Mouse (Mus musculus): ENCODE results near the gene Wiz.

Gene Wiz

DNA sequence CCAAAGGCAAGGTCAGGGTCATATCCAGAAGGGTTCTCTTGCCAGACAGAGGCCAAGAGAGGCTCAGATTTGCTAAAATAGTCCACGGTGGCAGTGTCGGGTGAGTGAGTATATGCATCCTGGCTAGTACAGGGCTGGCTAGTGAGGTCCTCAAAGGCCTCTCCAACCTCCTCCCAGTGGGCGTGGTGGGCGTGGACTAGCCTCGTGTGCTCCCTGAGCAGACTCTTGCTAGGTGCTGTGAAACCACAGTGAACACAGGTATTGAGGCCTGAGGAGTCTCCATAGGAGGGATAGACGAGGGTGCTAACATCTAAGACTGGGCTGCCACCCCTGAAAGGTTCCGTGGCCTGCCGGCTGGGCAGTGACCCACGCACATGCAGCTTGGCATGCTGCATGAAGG lies 12.1 kb downstream of the Wiz start:
- no peak for DNase-seq

DNA sequence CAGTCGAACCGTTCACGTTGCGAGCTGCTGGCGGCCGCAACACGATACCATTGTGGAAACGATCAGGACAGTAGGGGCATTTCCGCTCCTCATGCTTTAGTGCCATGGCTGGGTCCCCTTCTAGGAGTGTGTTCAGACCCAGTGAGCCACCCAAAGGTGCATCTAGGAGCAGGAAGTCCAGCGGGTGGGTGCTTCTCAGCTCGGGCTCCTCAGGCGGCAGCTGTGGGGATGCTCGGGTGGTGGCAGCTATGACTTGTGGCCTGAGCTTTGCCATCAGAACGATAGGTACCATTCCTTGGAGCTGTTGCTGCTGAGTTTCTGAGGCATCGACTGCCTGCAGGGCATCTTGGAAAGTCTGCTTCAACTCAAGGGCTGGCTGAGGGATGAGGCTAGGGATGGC lies 12.8 kb downstream of the Wiz start:
- no peak for DNase-seq

DNA sequence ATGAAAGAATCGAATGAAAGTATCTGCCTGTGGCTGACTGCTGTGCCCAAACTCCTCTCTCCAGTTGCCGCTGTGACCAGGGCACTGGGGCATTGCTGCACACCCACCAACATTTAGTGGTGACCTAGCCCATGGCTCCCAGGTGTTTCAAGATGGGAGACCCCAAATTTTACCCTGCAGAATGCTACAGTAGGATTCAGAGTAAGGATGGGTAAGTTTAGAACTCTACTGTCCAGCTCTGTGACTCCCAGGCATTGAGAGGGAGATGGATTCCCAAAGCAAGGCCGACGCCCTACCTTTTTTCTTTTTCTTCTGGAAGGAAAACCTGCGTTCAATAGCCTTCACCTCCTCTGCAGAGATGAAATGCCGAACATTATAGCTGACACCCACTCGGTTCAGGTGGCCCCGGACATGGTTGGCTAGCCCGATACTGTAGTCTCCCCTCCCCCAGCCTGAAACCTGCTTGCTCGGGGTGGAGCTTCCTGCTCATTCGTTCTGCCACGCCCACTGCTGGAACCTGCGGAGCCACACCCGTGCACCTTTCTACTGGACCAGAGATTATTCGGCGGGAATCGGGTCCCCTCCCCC lies 20.2 kb downstream of the Wiz start:
- no peak for DNase-seq

DNA sequence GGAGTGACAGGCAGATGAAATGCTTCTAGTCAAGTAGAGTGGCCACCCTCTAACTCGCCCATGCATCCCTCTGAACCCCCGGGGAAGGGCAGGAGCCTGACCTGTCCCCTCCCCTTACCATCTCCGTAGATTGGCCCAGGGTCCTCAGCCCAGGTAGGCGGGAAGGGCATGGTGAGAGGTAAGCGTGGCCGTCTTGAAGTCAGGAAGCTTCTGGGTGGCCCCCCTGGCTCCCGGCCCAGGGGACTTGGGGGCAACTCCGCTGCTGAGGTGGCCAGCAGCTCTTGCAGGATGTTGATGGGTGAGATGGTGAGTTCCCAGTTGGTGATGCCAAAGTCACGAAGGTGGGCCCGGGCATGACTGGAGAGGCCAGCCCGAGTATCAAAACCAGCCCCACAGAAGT lies 21.5 kb downstream of the Wiz start:
- no peak for DNase-seq

DNA sequence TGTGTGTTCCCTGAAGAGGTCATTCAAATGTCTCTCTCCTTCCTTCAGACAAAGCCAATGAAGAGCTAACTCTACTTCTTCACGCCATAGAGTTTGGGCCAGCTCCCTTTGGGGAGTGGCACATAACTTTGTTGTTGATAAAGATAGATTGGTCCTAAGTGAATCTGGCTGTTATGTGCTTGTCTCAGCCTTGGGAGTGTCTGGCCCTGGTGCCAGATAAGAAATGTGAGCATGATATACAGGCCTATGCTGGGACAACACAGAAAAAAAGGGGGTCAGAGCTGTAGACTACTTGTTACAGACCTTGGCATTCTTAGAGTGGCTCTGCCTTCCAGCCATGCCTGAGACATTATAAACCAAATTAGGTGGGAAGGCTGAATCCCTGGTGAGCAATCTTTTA lies 23.9 kb downstream of the Wiz start:
- no peak for DNase-seq

DNA sequence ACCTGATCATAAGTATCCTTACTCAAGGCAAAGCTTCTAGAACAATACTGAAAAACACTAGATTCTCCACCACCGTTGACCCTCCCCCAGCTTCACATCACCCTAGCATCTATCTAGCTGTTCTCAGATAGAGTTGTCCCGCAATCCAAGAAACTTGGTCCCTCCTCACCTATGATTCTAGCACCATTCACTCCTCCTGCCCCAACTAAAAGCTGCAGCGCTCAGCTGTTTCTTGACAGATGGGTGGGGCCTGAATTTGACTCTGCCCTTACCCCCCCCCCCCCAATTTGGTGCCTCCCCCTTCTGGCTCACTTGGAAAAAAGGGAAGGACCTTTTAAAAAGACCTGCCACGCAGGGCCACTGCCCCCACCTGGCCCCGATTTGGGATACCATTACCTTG lies 24.4 kb downstream of the Wiz start:
- no peak for DNase-seq

DNA sequence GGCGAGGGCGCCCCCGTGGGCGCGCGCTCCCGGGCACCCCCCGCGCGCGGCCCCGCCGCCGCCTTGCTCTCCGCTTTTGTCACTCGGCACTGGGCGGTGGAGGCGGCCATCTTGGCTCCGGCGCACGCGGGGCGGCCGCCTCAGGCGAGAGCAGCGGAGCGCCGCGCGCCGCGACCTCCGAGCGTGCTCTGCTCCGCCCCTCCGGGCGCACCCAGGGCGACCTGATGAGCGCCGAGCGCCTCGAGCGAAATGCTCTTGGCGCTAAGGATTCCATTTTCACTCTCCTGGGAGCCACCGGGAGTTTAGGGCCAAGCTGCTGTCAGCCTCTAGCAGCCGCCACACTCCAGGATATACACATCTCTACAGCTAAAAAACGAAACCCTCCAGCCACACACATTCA lies 24.9 kb downstream of the Wiz start:
- peak; percentile 94 for DNase-seq

DNA sequence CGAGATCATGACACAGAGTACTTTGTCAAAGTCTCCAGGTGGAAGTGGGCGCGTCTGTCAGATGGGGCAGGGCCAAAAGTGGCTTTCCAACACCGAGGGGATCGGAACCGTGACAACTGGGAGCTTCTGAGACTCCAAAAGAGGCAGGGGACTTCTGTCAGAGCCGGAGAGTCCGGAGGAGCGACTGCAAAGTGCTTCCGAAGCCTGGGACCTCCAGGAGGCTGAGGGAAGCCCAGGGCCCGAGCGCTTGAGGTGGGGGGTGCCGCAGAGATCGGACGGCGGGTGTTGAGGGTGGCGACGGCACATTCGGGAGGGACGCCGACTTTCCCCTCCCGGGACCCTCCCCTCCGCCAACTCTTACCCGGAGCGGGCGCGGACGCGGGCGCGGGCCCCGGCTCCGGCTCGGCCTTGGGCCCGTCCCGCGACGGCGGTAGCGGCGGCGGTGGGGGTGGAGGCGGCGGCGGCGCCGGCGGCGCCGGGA lies 25.4 kb downstream of the Wiz start:
- peak; percentile 44 for DNase-seq

DNA sequence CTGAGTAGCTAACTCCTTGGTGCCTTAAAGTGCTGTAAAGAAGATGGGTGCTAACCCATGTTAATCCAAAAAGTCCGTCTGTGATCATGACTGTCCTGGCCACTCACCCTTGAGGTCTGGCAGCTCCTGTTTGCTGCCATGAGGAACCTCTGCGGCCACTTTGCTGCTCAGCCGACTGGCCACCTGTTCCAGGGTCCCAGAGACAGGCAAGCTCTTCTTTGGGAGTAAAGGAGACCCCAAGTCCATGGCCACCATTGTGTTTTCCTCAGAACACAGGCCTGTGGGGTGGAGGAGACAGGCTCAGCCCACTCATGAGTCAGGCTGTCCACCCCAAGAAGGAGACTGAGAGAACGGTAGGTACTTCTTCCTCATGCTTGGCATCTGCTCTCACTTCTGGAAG lies 26.6 kb downstream of the Wiz start:
- no peak for DNase-seq

DNA sequence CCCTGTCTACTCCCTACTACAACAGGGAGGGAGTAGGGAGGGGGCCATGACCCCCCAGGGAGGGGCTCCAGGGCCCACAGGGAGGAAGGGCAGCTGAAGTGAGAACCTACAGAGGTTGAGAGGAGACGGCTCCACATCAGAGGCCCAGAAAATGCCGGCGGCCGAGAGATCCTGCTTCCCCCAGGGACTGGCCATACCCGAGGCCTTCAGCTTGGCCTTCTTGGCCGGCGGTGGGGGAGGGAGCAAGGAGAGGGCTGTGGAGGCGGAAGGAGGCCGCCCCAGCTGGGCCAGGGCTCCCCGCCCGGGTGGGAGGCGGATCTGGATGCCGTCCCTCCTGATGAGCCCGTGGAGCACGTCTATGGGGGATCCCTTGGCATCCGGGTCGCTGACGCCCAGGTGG lies 29.3 kb downstream of the Wiz start:
- DNase-seq, result no peak

DNA sequence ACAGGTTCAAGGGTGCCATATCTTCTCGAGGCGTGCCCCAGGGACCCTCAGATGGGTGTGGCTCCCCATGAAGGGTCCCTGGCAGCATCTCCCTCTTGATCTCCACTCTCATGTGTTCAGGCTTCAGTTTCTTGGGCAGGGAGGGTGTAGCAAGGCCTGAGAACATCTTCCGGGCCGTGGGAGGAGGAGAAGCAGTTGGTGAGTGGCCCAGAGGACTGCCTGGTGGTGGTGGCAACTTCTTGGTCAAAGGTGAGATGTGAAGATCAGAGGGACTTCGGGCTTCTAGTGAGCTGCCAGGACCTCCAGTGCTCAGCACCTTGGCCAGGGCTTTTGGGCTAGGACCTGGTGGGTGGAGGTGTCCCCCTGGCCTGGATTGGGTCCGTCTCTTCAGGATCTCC lies 30.3 kb downstream of the Wiz start:
- no peak for DNase-seq

DNA sequence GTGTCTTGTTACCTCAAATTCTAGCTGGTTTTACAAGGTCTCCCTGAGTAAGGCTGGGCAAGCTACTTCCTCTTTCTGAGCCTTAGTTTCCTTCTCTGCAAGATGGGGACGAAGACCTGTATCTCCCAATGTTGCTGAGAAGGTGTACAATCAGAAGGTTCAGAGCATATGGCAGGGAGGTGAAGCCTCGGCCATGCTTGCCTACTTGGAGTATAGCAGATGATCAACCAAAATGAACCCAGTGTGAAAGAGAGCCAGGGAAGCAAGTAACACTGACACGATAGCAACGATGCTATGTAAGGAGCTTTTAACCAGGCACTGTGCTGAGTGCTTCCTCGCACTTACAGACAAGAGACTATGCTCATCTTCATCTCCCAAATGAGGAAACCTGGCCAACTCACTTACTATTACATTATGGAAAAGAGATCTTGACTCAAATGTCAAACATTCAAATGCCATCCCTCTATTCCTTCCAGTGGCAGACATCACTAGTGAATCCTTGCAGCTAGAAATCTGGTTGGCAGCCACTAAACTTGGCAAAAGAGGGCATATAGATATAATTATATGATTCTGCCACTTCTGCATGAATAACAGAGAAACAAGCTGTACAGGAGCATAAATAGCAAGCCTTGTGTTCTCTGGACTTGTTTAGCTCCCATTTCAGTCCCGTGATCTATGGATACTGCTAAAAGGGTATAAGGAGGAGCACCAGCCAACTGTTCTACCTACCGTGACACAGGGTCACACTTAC lies 30.9 kb downstream of the Wiz start:
- no peak for DNase-seq

DNA sequence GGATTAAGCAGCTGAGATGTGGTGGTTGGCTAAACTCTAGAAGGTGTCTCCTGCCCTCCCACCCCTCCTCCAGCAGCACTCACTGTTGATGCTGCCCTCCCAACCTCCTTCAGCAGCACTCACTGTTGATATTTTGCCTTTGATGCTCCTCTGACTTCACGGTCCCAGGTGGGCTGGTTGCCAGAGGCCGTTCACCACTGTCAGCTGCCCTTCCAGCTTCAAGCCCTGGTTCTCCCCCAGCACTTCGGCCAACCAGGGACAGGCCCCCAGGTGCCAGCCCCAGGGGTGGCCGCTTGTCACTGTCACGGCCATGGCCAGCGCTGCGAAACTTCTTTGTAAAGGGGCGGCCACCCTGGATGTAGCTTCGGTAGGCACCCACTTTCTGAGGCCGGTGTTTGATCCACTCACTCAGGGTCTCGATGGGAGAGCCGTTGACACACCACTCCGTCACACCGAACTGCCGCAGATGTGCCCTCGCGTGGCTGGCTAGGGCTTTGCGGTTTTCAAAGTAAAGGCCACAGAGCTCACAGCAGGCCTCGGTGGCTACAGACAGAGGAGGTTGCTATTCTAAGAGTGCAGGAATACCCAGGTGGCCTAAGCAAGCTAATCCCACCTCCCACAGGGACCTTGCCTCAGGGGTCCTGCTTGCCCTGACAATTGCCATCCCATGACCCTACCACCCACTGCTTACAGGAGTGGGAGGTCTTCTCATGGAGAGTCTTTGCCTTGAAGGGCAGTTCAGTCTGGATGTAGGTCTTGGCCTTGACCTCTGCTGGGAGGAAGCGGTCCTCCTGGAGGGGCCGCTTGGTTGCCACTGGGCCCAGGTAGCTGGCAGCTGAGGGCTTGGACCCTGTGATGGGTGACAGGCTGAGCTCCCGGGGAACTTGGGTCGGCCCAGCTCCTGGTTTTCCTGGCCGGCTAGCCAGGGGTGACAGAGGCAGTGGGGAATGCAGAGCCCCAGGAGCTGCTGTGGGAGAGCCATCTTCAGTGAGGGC lies 32.2 kb downstream of the Wiz start:
- DNase-seq, result no peak

DNA sequence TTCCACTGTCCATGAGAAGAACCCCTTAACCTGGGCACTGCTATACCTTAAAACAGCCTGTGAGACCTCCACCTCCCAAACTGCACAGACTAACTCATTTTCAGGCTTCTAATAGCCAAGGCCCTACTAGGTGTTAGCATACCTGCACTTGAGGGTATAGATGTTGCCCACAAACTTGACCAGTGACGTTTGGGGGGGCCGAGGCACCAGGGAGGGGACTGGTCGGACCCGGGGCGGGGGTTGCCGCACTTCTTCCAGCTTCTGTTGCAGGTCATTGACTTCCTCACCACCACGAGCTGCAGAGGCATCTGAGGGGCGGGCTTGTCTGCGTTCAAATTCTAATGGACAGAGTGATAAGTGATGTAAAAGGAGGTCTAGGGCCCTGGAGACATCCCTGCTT lies 33.0 kb downstream of the Wiz start:
- no peak for DNase-seq

DNA sequence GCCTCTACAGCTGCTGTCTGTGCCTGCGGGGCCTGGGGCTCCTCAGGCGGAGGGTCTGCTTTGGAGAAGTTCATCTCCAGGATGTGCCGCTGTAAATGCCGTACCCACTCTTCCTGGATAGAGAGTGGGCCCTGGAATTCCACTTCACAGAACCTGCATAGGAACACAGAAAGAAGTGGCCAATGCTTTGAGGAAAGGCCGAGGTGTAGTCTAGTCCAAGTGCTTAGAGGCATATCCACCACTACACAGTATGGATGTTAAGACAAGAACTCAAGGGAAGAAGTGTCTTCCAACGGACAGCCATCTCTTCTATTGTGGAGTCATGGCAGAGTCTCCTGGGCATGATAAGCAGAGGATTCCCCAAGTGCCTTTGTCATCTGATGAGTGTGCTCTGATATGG lies 34.2 kb downstream of the Wiz start:
- no peak for DNase-seq

DNA sequence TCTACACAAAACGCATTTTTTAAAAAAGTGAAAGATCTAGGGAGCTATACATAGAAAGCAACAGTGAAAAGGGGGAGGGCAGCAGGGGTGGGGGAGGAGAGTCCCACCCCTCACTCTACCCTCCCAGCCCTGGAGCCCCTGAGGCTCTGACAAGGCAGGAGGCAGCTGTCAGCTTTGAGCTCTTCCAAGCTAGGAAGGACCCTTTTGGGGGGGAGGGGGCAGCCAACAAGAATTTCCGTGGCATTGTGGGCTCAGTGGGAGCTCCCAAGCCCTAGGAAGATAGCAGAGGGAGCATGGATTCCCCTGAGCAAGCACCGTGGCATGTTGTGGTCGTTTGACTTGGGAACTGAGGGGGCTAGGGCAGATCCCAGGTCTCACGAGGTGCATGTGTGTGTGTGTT lies 35.0 kb downstream of the Wiz start:
- DNase-seq, result no peak

DNA sequence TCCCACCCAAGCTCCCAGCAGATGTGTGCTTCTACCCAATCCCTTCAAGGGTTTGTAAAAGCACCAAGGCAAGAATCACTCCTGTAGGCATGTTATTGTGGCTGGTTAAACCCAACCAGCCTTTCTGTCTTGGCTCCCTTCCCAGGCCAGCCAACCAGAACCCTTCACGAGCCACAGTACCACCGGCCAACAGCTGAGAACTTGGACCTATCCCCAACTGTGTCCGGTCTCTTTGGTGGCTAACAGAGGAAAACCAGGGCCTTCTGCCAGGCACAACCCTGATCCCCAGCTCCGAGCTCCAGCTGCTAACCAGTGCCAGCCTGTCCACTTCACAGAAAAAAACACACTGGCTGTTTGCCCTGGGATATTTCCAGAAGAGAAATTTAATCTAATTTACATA lies 35.5 kb downstream of the Wiz start:
- peak; percentile 87 for DNase-seq

DNA sequence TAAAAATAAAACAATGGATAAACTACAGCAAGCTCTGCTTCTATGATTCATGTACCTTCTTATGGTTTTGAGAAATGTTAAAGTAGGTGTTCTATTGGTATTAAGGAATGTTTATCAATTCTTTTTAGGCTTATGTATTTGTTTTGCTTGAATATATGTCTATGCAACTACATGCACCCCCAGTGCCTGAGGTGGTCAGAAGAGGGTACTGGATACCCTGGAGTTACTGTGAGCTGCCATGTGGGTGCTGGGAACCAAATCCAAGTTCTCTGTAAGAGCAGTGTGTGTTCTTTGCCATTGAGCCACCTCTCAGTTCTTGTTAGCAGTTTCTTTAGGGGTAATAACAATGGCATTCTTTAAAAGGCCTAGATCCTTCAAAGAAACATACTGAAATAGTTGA lies 37.5 kb downstream of the Wiz start:
- no peak for DNase-seq

DNA sequence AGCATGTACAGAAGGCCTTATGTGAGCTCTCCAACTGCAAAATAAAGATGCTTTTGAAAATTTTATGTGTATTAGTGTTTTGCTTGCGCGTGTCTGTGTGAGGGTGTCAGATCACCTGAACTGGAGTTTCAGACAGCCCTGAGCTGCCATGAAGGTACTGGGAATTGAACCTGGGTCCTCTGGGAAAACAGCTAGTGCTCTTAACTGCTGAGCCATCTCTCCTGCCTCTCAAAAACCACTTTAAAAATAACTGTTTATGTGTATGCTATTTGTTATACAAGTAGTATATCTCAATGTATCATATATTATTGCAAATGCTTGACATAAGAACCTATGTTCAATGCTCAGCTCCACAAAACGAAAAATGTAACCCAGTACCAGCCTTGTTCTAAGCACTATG lies 38.0 kb downstream of the Wiz start:
- DNase-seq, result no peak

DNA sequence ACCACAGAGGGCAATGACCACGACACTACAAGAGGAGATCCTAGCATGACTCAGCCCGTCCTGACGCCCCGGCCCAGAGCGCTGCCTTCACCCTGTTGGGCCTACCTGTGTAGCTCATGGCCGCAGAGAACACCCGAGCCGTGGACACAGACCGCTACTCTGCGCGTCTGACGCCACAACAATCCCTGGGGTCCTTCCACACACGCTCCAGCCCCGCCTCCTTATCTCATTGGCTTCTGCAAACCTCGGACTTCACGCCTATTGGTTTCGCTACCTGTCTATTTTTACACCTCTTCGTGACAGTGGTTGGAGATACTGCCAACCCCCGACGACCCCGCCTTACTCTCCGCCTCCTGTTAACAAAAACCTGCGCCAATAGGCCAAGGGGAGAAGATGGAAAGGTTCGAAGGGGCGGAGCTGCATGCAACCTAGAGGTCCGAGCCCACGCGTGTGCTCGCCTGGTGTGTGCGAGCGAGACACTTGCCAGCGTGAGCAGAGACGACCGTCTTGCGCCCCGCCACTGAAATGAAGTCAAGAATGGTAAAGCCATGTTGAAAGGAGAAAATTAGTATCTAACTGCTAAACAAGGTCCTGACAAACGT lies 38.8 kb downstream of the Wiz start, which contains the start of gene Akap8l:
TSS of gene Akap8l (minus strand) at position 226 of the 602 bp plus-strand sequence.
- peak; percentile 96 for DNase-seq

DNA sequence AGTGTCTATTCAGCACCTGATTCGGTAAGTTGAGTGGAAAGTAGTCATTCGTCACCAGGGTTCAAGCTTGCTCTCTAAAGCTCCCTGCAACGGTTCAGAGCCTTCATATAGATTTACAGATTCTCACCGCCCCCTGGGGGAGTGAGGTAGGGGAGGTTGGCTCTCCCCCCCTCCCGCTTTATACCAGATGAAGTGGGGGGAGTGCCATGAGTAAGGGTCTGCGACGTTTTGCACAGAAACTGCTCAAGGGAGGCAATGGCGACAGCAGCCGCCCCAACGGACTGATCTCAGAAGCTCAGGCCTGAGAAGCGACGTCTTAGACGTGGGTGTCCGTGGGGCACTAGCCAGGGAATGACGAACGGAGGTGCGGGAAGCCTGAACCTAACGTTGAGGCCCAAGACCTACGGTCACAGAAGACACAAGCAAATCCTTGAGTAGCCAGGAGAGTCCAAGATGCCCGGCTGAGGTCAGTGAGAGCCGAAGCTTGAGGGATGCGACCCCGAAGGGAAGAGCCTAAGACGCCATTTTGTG lies 39.3 kb downstream of the Wiz start:
- DNase-seq, result no peak

DNA sequence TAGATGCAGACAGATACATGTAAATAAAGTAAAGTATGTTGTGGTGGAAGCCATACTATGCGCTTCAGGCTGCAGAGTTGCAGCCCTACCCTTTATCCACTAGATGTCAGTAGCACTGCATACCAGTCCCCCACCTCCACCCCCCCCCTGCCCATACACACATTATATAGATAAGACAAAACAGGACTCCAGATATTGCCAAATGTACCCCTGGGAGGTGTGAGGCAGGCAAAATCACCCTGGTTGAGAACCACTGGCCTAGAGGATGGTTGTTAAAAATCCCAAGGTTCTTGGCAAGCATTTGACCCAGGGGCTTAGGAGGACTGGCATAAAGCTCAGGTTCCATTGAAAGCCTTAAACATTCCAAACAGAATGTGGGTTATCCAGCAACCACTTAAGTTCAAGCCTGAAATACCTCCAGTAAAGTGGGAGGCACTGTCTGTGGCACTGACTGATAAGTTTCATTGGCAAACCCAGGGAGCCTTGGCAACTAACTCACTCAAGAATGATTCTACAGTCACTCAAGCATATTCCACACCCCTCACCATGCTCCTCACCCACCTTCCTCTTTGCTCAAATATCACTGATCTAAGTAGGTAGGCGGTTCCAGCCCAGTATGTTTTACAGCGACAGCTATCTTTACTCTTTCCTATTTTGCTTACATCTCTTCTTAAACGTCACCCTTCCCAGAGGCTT lies 40.1 kb downstream of the Wiz start:
- DNase-seq, result peak; percentile 52
